Comparison of ENCODE assay signal across 31 mouse cellular contexts in the genomic region with DNA sequence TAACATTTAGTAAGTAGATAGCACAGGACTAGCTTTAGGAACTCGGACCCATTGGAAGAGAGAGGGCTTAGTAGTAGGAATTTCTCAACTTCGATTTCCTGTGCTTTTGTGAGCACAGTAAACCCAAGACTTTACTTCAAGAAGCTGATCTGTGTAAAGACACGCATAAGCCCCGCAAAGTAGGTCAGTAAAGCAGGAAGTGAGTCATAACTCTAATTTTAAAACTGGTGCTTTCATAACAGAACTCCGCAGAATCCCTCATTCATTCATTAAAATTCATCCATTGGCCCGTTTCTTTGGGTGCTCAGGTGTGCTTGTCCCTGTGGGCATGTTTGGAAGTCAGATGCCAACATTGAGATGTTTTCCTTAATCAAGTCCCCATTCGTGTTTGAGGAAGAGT.
DNase-seq lines count a peak whose midpoint lies in the region; ATAC-seq and TF ChIP-seq lines count a peak whose summit lies in the region.
"Had no signal": no experiment of that assay in that cellular context is flagged by ENCODE, and none has a peak within 500 bp of the region (broad histone marks: within the 10 kb centered on the region; RNA-seq: fewer than 3 reads in every experiment).

No protein-coding gene starts in this region.

- H3K4me2 ChIP-seq in hindbrain, embryonic 14.5 days (replicated peaks), result no peak overlapping the region
- H3K4me2 ChIP-seq: embryonic facial prominence, embryonic 12.5 days; heart, embryonic 11.5 days; hindbrain, embryonic 13.5 days; midbrain, embryonic 12.5 days; neural tube, embryonic 12.5 days had no signal

- no peaks in the 10 kb centered on the region for H3K27me3 ChIP-seq in hindbrain, embryonic 14.5 days (ENCODE audit: control insufficient read depth, insufficient read depth, low read length)
- H3K27me3 ChIP-seq: embryonic facial prominence, embryonic 12.5 days; hindbrain, embryonic 13.5 days; megakaryocyte, embryonic 14.5 days; midbrain, embryonic 12.5 days; neural tube, embryonic 12.5 days had no signal

- no peak for TF ChIP-seq POLR2A in embryonic fibroblast, embryonic 13.5 days (IDR thresholded peaks at IDR 0.05; ENCODE audit: low read depth, low read length)

- peaks cover 4% of the 10 kb centered on the region; the same call in 1 of the 2 replicates for H3K4me1 ChIP-seq in embryonic fibroblast, embryonic 13.5 days (ENCODE audit: control insufficient read depth, insufficient read depth, low read length)
- no peaks in the 10 kb centered on the region for H3K4me1 ChIP-seq in hindbrain, embryonic 14.5 days (replicated peaks; ENCODE audit: control insufficient read depth, insufficient read depth, low read length)
- H3K4me1 ChIP-seq: embryonic facial prominence, embryonic 12.5 days; hindbrain, embryonic 13.5 days; megakaryocyte, embryonic 14.5 days; midbrain, embryonic 12.5 days; neural tube, embryonic 12.5 days had no signal

- no peak overlapping the region for H3K27ac ChIP-seq in left cerebral cortex, adult 2 months
- 0 out of 2 replicates have a peak overlapping the region, but pooled peaks have one; percentile 40 for H3K27ac ChIP-seq in embryonic fibroblast, embryonic 13.5 days (ENCODE audit: insufficient read depth, low read length)
- no peak overlapping the region for H3K27ac ChIP-seq in hindbrain, embryonic 14.5 days
- H3K27ac ChIP-seq: embryonic facial prominence, embryonic 12.5 days; hindbrain, embryonic 13.5 days; liver, embryonic 14.5 days; midbrain, embryonic 12.5 days; neural tube, embryonic 12.5 days had no signal

- WGBS in hindbrain, embryonic 14.5 days, result 86% methylated on average over 7 of the region's 7 CpGs

- intact Hi-C loops in left cerebral cortex, adult 2 months (cut with DNase I), result no loop called here

- no peak for TF ChIP-seq CTCF in left cerebral cortex, adult 2 months (IDR thresholded peaks at IDR 0.05)
- no peak for TF ChIP-seq CTCF in embryonic fibroblast, embryonic 13.5 days (IDR thresholded peaks at IDR 0.05; ENCODE audit: borderline replicate concordance, insufficient read depth, low read length)

- no peak overlapping the region for H3K4me3 ChIP-seq in left cerebral cortex, adult 2 months
- no peak overlapping the region for H3K4me3 ChIP-seq in embryonic fibroblast, embryonic 13.5 days (ENCODE audit: insufficient read depth, low read length)
- H3K4me3 ChIP-seq in hindbrain, embryonic 14.5 days (replicated peaks; ENCODE audit: low read length), result no peak overlapping the region
- H3K4me3 ChIP-seq: embryonic facial prominence, embryonic 12.5 days; erythroblast, embryonic 14.5 days; hindbrain, embryonic 13.5 days; megakaryocyte, embryonic 14.5 days; midbrain, embryonic 12.5 days; myocyte; neural tube, embryonic 12.5 days had no signal

- H3K36me3 ChIP-seq in hindbrain, embryonic 14.5 days (replicated peaks; ENCODE audit: control insufficient read depth, insufficient read depth), result no peaks in the 10 kb centered on the region
- H3K36me3 ChIP-seq: embryonic facial prominence, embryonic 12.5 days; hindbrain, embryonic 13.5 days; midbrain, embryonic 12.5 days; neural tube, embryonic 12.5 days had no signal

- ATAC-seq in hindbrain, embryonic 14.5 days (ENCODE audit: low FRiP score), result no peak
- ATAC-seq: forebrain, embryonic 16.5 days; intestine, postnatal 0 days had no signal

- no peaks in the 10 kb centered on the region for H3K9me3 ChIP-seq in hindbrain, embryonic 14.5 days (ENCODE audit: control insufficient read depth, low read length)
- H3K9me3 ChIP-seq: embryonic facial prominence, embryonic 12.5 days; hindbrain, embryonic 13.5 days; megakaryocyte, embryonic 14.5 days; midbrain, embryonic 12.5 days; neural tube, embryonic 12.5 days had no signal

- H3K9ac ChIP-seq in hindbrain, embryonic 14.5 days, result no peak overlapping the region
- H3K9ac ChIP-seq: embryonic facial prominence, embryonic 12.5 days; hindbrain, embryonic 13.5 days; liver, embryonic 14.5 days; midbrain, embryonic 12.5 days; neural tube, embryonic 12.5 days had no signal

- DNase-seq in left cerebral cortex, adult 11 months (ENCODE audit: low spot score), result peak; percentile 8
- DNase-seq in left cerebral cortex, adult 2 months (ENCODE audit: extremely low spot score in 1 of 2, low spot score in 2 of 2), result no peak
- peak; percentile 5 to 16 for DNase-seq in right cerebral cortex, adult 2 months (ENCODE audit: low spot score in 2 of 2)
- DNase-seq in right cerebral cortex, postnatal 10 days (ENCODE audit: low spot score in 2 of 2), result no peak
- DNase-seq in telencephalon, adult 2 months (ENCODE audit: low read depth, low spot score), result peak; percentile 9
- DNase-seq in hindbrain, embryonic 14.5 days (ENCODE audit: low spot score), result no peak
- DNase-seq: adrenal gland, adult 8-10 months; cerebellum, adult 11 months; cerebellum, adult 9-10 months; cerebellum, postnatal 36 days; gastrocnemius, postnatal 25 days; heart, adult 18-20 months; heart, postnatal 4 days; kidney, adult 9 months; kidney, postnatal 10 days; layer of hippocampus, postnatal 36 days; lung, adult 2 months; lung, postnatal 36 days; spleen, adult 18-20 months had no signal

Comparison
In these comparisons a context has a peak if more than half of its experiments do, and no peak if none do; other contexts are left out.
1. DNase-seq: peak in left cerebral cortex, adult 11 months (single experiment), right cerebral cortex, adult 2 months (2 of 2) and telencephalon, adult 2 months (single experiment); none in left cerebral cortex, adult 2 months (0 of 2), right cerebral cortex, postnatal 10 days (0 of 2) and hindbrain, embryonic 14.5 days (single experiment).